Mouse (Mus musculus): ENCODE data around the gene Lamtor3.
"Not testable (repeated sequence)": the region's sequence is repeated elsewhere in the genome, so short reads cannot be mapped to it uniquely, and the experiment has no call there.

Lamtor3 gene

GRCm38 (mm10) chr3:137958352-137958751, 40.0 kb downstream of the Lamtor3 start:
- no peak for DNase-seq (ENCODE audit: low read depth in 2 of 2, low spot score in 2 of 2)

- DNase-seq (ENCODE audit: low read depth in 2 of 2, low spot score in 2 of 2) = no peak
These were observed 41.1 kb downstream of the Lamtor3 start for GRCm38 (mm10) chr3:137959456-137959855.

GRCm38 (mm10) chr3:137961736-137962385, 43.6 kb downstream of the Lamtor3 start:
- no peak for DNase-seq (ENCODE audit: low read depth in 2 of 2, low spot score in 2 of 2)

- DNase-seq (ENCODE audit: low read depth in 2 of 2, low spot score in 2 of 2) = no peak
These were observed 45.2 kb downstream of the Lamtor3 start for GRCm38 (mm10) chr3:137963508-137963907.

- DNase-seq (ENCODE audit: low read depth in 2 of 2, low spot score in 2 of 2) = not testable (repeated sequence)
These were observed 45.7 kb downstream of the Lamtor3 start for GRCm38 (mm10) chr3:137964014-137964413.

GRCm38 (mm10) chr3:137968105-137968819, 50.0 kb downstream of the Lamtor3 start:
- no peak for DNase-seq (ENCODE audit: low read depth in 2 of 2, low spot score in 2 of 2)

GRCm38 (mm10) chr3:137968820-137969486, 50.6 kb downstream of the Lamtor3 start:
- DNase-seq (ENCODE audit: low read depth in 2 of 2, low spot score in 2 of 2) = no peak

- DNase-seq (ENCODE audit: low read depth in 2 of 2, low spot score in 2 of 2) = no peak
These were observed 51.6 kb downstream of the Lamtor3 start for GRCm38 (mm10) chr3:137969951-137970350.

GRCm38 (mm10) chr3:137972224-137972623, 53.9 kb downstream of the Lamtor3 start:
- no peak for DNase-seq (ENCODE audit: low read depth in 2 of 2, low spot score in 2 of 2)

GRCm38 (mm10) chr3:137972989-137973388, 54.7 kb downstream of the Lamtor3 start:
- no peak for DNase-seq (ENCODE audit: low read depth in 2 of 2, low spot score in 2 of 2)

GRCm38 (mm10) chr3:137974306-137974705, 56.0 kb downstream of the Lamtor3 start:
- DNase-seq (ENCODE audit: low read depth in 2 of 2, low spot score in 2 of 2) = no peak

GRCm38 (mm10) chr3:137975435-137975834, 57.1 kb downstream of the Lamtor3 start:
- no peak for DNase-seq (ENCODE audit: low read depth in 2 of 2, low spot score in 2 of 2)

GRCm38 (mm10) chr3:137975856-137976423, 57.6 kb downstream of the Lamtor3 start:
- no peak for DNase-seq (ENCODE audit: low read depth in 2 of 2, low spot score in 2 of 2)

GRCm38 (mm10) chr3:137976943-137977628, 58.8 kb downstream of the Lamtor3 start:
- no peak for DNase-seq (ENCODE audit: low read depth in 2 of 2, low spot score in 2 of 2)

GRCm38 (mm10) chr3:137977629-137978041, 59.3 kb downstream of the Lamtor3 start:
- no peak for DNase-seq (ENCODE audit: low read depth in 2 of 2, low spot score in 2 of 2)

- DNase-seq (ENCODE audit: low read depth in 2 of 2, low spot score in 2 of 2) = no peak
These were observed 59.9 kb downstream of the Lamtor3 start for GRCm38 (mm10) chr3:137978233-137978632.
